Mouse (Mus musculus) neutrophil, adult 59 days (primary cell): ENCODE measurements around the gene Mapk8ip1. TPM values are rescaled to one million over a fixed set of nuclear protein-coding genes. Genes with fewer than 3 reads are reported as not detected.

Source experiments
- total RNA-seq, 2 experiments: library from RNA; stranded (reverse); gene quantifications; 1 replicate in 1 of 2; 2 replicates in 1 of 2; pipeline ENCODE4 v1.2.4; 2023

Gene Mapk8ip1
- under 1 TPM; 0.56 to 0.99 TPM for total RNA-seq

DNA sequence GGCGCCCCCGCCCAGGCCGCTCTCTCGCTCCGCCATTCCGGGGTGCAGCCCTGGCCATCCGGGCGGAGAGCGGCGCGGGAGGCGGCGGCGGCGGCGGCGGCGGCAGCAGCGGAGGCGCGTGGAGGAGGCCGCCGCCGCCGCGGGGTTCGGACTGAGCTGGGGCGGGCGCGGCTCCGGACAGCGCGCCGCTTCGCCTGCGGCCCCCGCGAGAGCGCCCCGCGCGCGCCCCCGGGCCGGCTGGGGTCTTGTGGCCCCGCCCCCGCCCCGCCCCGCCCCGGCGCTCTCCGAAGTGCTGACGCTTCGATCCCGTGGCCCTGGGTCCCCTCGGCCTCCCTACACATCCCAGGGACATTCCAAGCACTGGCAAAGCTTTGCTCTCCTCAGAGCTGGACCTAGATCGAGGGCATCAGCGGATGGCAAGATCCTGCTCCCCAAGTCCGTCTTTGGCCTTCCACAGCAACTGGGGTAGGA lies at the start of gene Mapk8ip1:
Mapk8ip1 (minus strand) TSS at position 173 of the 471 bp plus-strand sequence.

DNA sequence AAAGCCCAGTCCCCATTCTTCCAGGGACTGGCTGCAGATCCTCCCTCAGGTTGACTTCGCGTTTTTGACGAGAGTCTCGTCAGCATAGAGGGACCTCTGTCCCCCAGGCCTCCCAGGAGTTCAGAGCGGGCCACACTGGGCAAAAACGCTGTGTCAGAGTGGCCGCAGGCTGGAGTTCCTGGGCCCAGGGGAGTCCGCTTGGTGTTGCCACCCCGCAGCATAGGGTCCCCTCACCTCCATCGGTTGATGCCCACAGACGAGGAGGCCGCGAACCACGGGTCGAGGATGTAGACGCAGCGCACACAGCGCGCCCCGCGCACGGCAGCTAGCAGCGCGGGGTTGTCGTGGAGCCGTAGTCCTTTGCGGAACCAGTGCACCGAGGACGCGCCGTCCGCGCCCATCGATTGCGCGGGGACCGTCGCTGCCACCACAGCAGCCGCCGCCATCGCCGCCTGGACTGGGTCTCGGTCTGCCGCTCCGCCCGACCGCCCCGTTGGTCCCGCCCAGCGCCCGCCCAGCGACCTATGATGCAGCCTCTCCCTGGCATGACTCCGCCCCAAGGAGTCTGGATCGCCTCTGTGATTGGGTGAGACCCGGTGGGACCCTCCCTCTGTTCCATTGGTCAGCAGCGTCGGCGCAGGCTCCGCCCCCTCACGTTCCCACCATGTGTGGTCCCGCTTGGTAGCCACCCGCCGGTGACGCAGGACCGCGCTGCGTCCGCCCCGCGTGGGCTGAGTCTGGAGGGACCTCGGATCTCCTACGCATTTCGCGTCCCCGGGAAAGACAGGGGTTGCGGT lies 32.7 kb upstream of the Mapk8ip1 start, which contains the start of gene Cry2:
Cry2 (minus strand) TSS at position 466 of the 797 bp plus-strand sequence.

DNA sequence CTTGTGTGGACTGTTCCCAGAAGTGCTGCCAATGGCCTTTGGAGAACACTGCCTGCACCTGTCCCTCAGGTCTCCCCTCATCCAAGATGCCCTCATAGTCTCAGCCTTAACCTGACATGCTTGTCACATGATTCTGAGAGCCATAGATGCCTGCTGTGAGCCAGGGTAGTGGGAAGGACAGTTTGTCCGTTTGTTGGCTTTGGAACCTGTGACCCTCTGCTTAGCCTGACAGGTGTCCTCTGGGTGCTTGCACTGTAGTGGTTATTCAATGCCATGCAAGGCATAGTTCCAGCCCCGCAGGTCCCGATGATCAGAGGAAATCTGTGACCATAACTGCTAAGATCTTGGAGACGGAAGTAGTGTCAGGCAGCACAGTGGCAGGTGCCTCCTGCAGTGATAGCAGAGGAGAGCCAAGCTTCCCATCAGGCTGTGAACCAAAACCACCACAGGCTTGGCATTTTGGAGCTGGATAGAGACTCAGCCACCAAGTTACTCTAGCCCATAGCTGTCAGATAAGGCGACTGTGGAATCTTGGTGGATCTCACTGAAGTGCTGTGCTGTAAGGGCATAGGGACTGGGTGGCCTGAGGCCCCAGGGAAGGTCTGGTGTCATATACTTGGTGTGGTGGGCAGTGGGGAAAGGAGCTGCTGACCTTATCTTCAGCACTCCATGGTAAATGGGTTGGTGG lies 19.0 kb downstream of the Mapk8ip1 start, which contains the start of gene 1700029I15Rik:
1700029I15Rik (plus strand) TSS at position 638 of the 688 bp plus-strand sequence.

GRCm38 (mm10) chr2:92374514-92374913 lies 26.5 kb downstream of the Mapk8ip1 start, which contains the start of the genes Pex16 and Large2:
Gene Pex16, plus strand, starts transcription at chr2:92374676.
Gene Large2, minus strand, starts transcription at chr2:92374869.

Other genes with a start within 250 kb of the Mapk8ip1 start
- 10 to 100 TPM; 23.3 to 25.9 TPM for gene Pex16, start 26.6 kb downstream of the Mapk8ip1 start, total RNA-seq
- not detected for gene Large2, start 26.4 kb downstream of the Mapk8ip1 start, total RNA-seq
- gene 1700029I15Rik, start 18.7 kb downstream of the Mapk8ip1 start, total RNA-seq: 1 to 10 TPM; 1.8 to 2.3 TPM
- gene Cry2, start 32.8 kb upstream of the Mapk8ip1 start, total RNA-seq: 10 to 100 TPM; 15.5 to 17.2 TPM
- gene Slc35c1, start 59.3 kb upstream of the Mapk8ip1 start, total RNA-seq: 10 to 100 TPM; 35.6 to 36.2 TPM
- 1 to 10 TPM; 1.1 to 1.2 TPM for gene Chst1, start 198.4 kb upstream of the Mapk8ip1 start, total RNA-seq